Mouse (Mus musculus) heart, postnatal 25 days (tissue): ENCODE data around the gene Golph3l. TPM values are rescaled to one million over a fixed set of nuclear protein-coding genes. Genes with fewer than 3 reads are reported as not detected.

Experiments
- total RNA-seq, 2 experiments: library from RNA; stranded (reverse); gene quantifications; 2 replicates each; pipeline ENCODE4 v1.2.3; 2021

The Golph3l gene
- total RNA-seq, 2 experiments from 2014 or later = 18.8 to 19.7 TPM

Other genes with a start within 250 kb of the Golph3l start
- gene Setdb1, start 231.7 kb upstream of the Golph3l start, total RNA-seq = 10 to 100 TPM; 11.2 to 11.4 TPM
- gene 4930558C23Rik, start 186.1 kb upstream of the Golph3l start, total RNA-seq = not detected
- gene Arnt, start 154.5 kb upstream of the Golph3l start, total RNA-seq = 10 to 100 TPM; 40.8 to 43.6 TPM
- gene Ctsk, start 89.7 kb upstream of the Golph3l start, total RNA-seq = 10 to 100 TPM in 1 of 2 experiments, 1 to 10 TPM in 1; 8.7 to 10.9 TPM
- gene Ctss, start 62.1 kb upstream of the Golph3l start, total RNA-seq = 10 to 100 TPM; 13.6 TPM
- not detected for gene Hormad1, start 29.3 kb upstream of the Golph3l start, total RNA-seq
- gene Ensa, start 36.1 kb downstream of the Golph3l start, total RNA-seq = 10 to 100 TPM; 67.4 to 72.2 TPM
- 100 to 1,000 TPM; 128 to 152 TPM for gene Mcl1, start 69.9 kb downstream of the Golph3l start, total RNA-seq
- gene Adamtsl4, start 99.0 kb downstream of the Golph3l start, total RNA-seq = 10 to 100 TPM; 52.6 to 64.6 TPM
- 10 to 100 TPM; 52.1 to 60.8 TPM for gene Ecm1, start 150.6 kb downstream of the Golph3l start, total RNA-seq
- gene Tars2, start 171.3 kb downstream of the Golph3l start, total RNA-seq = 10 to 100 TPM; 46.6 to 49.4 TPM
- 10 to 100 TPM; 40.4 to 46.1 TPM for gene Rprd2, start 229.9 kb downstream of the Golph3l start, total RNA-seq